Mouse (Mus musculus) lung, embryonic 14.5 days (tissue): ENCODE measurements around the gene Pde4d. TPM values are rescaled to one million over a fixed set of nuclear protein-coding genes. Genes with fewer than 3 reads are reported as not detected.

Source experiments
- ATAC-seq: fragments of 200-750 bp; cut with Nextera tagmentation; 2 replicates; pipeline ENCODE4 v1.8.0; 2017; ENCODE audit warnings: mild to moderate bottlenecking, moderate TSS enrichment, moderate library complexity; ENCODE audit not compliant: insufficient read depth
- DNase-seq: peaks from one replicate; pipeline ENCODE4 v3.0.0-alpha.2; 2015
- H3K27ac ChIP-seq: fragments of 300-500 bp; sonication (generic); 2 replicates; pipeline ENCODE4 v1.5.1; 2014; ENCODE audit warnings: low read depth, mild to moderate bottlenecking, moderate library complexity
- H3K27me3 ChIP-seq: fragments of 300-500 bp; sonication (generic); 2 replicates; pipeline ENCODE4 v1.6.1; 2014; ENCODE audit warnings: low read length, control low read depth; ENCODE audit not compliant: insufficient read depth
- H3K36me3 ChIP-seq: fragments of 300-500 bp; sonication (generic); 2 replicates; pipeline ENCODE4 v1.6.1; 2014; ENCODE audit warnings: control low read depth; ENCODE audit not compliant: insufficient read depth
- H3K4me1 ChIP-seq: fragments of 300-500 bp; sonication (generic); 2 replicates; pipeline ENCODE4 v1.6.1; 2014; ENCODE audit warnings: antibody characterized with exemption, control low read depth; ENCODE audit not compliant: insufficient read depth
- H3K4me2 ChIP-seq: fragments of 300-500 bp; sonication (generic); 2 replicates; pipeline ENCODE4 v1.6.1; 2014; ENCODE audit warnings: mild to moderate bottlenecking
- H3K4me3 ChIP-seq: fragments of 300-500 bp; sonication (generic); 2 replicates; pipeline ENCODE4 v1.5.1; 2014; ENCODE audit warnings: low read depth, low read length
- H3K9ac ChIP-seq: fragments of 300-500 bp; sonication (generic); 2 replicates; pipeline ENCODE4 v1.6.1; 2014
- H3K9me3 ChIP-seq: fragments of 300-500 bp; sonication (generic); 2 replicates; pipeline ENCODE4 v1.6.1; 2016; ENCODE audit warnings: low read depth, low read length, control low read depth
- CTCF ChIP-seq: IDR thresholded peaks from 2 replicates; pipeline ENCODE4 v1.5.1; 2016; ENCODE audit warnings: antibody characterized with exemption, low read depth
- WGBS: fragments of 180-500 bp; shearing (Covaris S2); extraction: QIAGEN DNeasy Blood & Tissue Kit; methylation state at CpG from one replicate; pipeline ENCODE4 v1.1.7; 2014; 5-methylcytosine and 5-hydroxymethylcytosine counted together
- polyA plus RNA-seq: library from polyadenylated mRNA; unstranded; fragments of >200 nt; fragmentation: Nextera tagmentation; extraction: Ambion mirVana; gene quantifications from 2 replicates; pipeline ENCODE4 v1.2.1, GENCODE M21; 2014

The Pde4d gene
- polyA plus RNA-seq, 1 experiment from 2014 or later, result 16.2 TPM

DNA sequence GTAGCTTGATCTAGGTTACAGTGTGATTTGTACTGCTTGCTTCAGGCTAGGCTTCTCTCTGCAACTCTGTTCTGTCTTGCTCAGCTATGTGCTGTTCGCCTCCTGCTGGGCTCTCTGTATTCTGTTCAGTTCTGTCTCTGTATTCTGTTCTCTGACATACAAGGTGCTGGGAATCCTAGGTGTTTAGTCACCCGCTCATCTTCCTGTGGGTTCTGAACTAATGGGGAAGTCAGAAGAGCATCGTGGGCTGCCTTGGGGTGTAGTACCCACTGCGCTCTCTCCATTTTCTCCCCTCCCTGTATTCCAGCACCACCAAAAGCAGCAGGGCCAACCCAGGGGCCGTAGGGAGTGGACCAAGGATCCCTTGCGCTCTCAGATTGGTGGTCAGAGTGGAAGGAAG, 197.1 kb downstream of the Pde4d start:
- no peak for DNase-seq

DNA sequence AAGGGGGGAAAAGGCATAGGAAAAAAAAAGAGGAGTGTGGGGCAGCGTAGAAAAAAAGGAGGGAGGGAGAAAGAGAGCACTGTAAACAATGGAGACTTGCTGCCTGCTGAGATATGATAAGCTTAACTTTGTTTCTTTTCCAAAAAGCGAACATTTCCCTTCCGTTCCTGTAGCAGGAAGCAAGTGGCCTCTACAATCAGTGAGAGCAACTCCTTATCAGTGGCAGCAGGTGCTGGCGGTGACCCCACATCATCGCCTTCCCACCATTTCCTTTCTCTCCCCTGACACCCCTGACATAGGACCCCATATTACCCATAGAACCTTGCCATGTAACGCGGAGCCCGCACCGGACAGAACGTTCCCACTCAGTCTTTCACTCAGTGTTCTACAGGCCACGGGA, 197.5 kb downstream of the Pde4d start:
- no peaks in the 10 kb centered on the region for H3K9me3 ChIP-seq
- H3K4me2 ChIP-seq, result no peak overlapping the region
- H3K4me3 ChIP-seq, result no peak overlapping the region
- no peak for DNase-seq
- no peaks in the 10 kb centered on the region for H3K27me3 ChIP-seq
- peak; percentile 21; the same call in 1 of the 2 replicates for ATAC-seq
- no peak overlapping the region for H3K27ac ChIP-seq
- WGBS, result 47% methylated on average over 11 of the region's 11 CpGs
- no peaks in the 10 kb centered on the region for H3K4me1 ChIP-seq
- TF ChIP-seq CTCF, result no peak
- H3K9ac ChIP-seq, result no peak overlapping the region
- no peaks in the 10 kb centered on the region for H3K36me3 ChIP-seq

More for the DNA sequence above, 197.1 kb downstream of the Pde4d start:
- Histone ChIP-seq H3K27ac (no peak overlapping the region), H3K4me1 (no peaks in the 10 kb centered on the region), H3K27me3 (no peaks in the 10 kb centered on the region), H3K4me3 (no peak overlapping the region), H3K36me3 (no peaks in the 10 kb centered on the region), H3K4me2 (no peak overlapping the region), H3K9me3 (no peaks in the 10 kb centered on the region), H3K9ac (no peak overlapping the region)
- WGBS, result 78% methylated on average over 6 of the region's 6 CpGs
- peak; percentile 24; the same call in 1 of the 2 replicates for ATAC-seq
- no peak for TF ChIP-seq CTCF

DNA sequence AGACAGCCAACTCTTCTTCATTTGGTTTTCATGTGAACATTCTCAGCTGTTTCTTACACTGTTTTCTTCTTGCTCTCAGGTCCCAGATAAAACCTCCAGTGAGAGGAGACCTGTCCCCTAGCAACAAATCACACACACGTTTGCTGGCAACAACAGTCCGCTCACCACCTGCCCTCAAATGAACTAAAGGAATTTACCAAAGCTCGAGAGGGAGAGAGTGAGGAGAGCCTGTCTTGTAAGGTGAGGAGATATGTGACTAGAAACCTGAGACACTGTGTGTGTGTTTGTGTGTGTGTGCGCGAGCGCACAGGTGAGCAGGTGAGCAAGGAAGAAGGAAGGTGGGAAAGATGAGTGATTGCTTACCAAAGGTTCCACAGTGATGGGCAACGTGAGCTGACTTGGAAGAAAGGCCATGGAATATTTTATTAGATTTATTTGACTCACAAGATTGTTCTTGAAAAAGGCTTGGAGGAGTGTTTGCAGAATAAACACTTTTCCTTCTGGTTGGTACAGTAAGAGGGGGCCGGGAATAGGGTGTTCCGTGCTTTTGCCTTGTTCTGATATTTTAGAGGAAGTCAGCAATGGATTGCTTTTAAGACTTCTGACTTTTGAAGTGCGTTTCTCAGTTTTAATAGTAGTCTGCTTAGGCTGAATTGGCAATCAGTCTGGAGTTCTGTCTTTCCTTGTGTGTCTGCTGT, 204.4 kb downstream of the Pde4d start:
- Histone ChIP-seq H3K4me3 (no peak overlapping the region), H3K36me3 (no peaks in the 10 kb centered on the region), H3K27me3 (no peaks in the 10 kb centered on the region), H3K27ac (no peak overlapping the region), H3K9me3 (no peaks in the 10 kb centered on the region), H3K4me2 (no peak overlapping the region), H3K4me1 (no peaks in the 10 kb centered on the region), H3K9ac (no peak overlapping the region)
- no peak for DNase-seq
- peak; percentile 68; the same call in 1 of the 2 replicates for ATAC-seq
- WGBS, result 61% methylated on average over 10 of the region's 10 CpGs
- TF ChIP-seq CTCF, result no peak

DNA sequence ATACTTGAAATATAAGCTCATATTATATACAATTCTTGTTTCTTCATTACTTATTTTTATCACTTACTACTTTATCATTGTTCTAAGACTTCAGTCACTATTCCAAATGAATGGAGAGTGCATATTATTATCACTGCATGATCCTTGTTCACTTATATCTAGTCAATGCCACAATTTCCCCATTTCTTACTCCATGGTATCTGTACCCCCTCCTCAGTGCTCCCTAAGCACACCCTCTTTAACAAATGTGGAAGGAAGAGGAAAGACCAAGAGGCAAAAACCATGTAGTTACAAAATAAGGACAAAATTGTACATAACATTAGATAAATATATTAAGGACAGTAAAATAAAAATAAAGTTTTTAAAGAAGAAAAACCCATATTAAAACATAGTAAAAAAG, 216.8 kb downstream of the Pde4d start:
- TF ChIP-seq CTCF, result no peak
- H3K4me3 ChIP-seq, result no peak overlapping the region
- no peak for ATAC-seq
- H3K4me1 ChIP-seq, result no peaks in the 10 kb centered on the region
- H3K36me3 ChIP-seq, result no peaks in the 10 kb centered on the region
- H3K27me3 ChIP-seq, result no peaks in the 10 kb centered on the region
- H3K9me3 ChIP-seq, result no peaks in the 10 kb centered on the region
- H3K9ac ChIP-seq, result no peak overlapping the region
- no peak overlapping the region for H3K27ac ChIP-seq
- H3K4me2 ChIP-seq, result no peak overlapping the region
- DNase-seq, result no peak

DNA sequence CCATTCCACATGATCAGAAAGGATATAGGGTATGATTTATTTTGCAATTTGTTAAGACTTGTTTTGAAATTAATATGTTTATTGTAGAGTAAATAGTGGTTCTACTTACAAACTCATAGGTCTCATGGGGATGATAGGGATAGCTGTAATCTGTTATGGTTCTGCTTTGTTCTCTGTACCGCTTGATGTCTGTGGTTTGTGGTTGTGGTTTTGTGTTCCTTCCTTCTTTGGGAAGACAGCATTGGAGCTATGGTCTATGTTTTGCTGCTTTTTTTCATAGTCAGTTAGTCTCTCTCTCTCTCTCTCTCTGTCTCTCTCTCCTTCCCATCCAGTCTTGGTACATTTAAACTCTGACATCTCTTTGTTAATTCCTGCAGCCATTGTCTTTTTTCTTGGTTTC, 217.3 kb downstream of the Pde4d start:
- Histone ChIP-seq H3K9ac (no peak overlapping the region), H3K4me2 (no peak overlapping the region), H3K27me3 (no peaks in the 10 kb centered on the region), H3K4me3 (no peak overlapping the region), H3K9me3 (no peaks in the 10 kb centered on the region), H3K27ac (no peak overlapping the region), H3K36me3 (no peaks in the 10 kb centered on the region), H3K4me1 (no peaks in the 10 kb centered on the region)
- WGBS, result 83% methylated on average over 1 of the region's 1 CpGs
- ATAC-seq (no peak), DNase-seq (no peak)
- TF ChIP-seq CTCF, result no peak

DNA sequence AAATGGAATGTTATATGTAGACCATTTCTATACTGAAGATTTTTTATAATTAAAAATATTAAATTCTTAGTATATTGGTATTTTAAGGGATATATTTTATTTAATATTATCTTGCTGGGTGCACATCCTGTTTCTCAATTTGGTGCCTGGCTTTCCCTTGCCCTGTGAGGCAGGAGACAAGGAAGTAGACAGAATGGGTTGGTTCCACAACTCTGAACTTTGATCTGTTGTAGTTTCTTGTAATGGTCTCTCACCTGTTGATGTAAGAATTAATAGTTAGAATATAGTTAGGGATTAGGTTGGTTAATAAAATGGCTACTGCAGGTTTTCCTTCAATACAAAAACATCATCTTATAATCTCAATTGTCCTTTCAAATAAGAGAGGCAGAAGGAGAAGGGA, 227.3 kb downstream of the Pde4d start:
- H3K4me1 ChIP-seq, result no peaks in the 10 kb centered on the region

DNA sequence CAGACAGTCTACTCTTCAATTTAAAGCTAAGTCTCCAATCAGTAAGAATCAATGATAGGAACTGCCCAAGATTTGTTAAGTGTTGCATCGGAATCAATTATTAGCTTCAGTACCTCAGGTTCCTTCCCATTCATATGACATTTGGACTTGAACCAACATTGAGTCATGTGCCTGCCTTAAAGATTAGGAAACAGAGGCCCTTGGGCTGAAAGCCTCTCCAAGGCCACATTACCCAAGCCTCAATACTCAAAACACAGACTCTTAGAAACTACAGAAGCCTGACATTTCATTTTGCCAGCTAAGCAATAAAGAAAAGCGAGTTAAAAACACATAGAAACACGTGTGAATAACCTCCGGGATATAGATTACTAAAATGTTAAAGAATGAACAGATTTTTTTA, 233.3 kb downstream of the Pde4d start:
- 86% methylated on average over 4 of the region's 4 CpGs for whole genome bisulfite sequencing
- Histone ChIP-seq H3K4me1 (no peaks in the 10 kb centered on the region), H3K36me3 (no peaks in the 10 kb centered on the region), H3K4me2 (no peak overlapping the region), H3K27ac (no peak overlapping the region), H3K9ac (no peak overlapping the region), H3K4me3 (no peak overlapping the region), H3K9me3 (no peaks in the 10 kb centered on the region), H3K27me3 (no peaks in the 10 kb centered on the region)
- DNase-seq, result no peak
- TF ChIP-seq CTCF, result no peak
- no peak for ATAC-seq

More for the DNA sequence above, 227.3 kb downstream of the Pde4d start:
- Histone ChIP-seq H3K27me3 (no peaks in the 10 kb centered on the region), H3K4me2 (no peak overlapping the region), H3K27ac (no peak overlapping the region), H3K36me3 (no peaks in the 10 kb centered on the region), H3K9me3 (no peaks in the 10 kb centered on the region), H3K9ac (no peak overlapping the region), H3K4me3 (no peak overlapping the region)
- no peak for ATAC-seq
- no peak for TF ChIP-seq CTCF
- no peak for DNase-seq
